Mouse (Mus musculus) liver, embryonic 14.5 days (tissue): ENCODE measurements around the gene Gm10643. TPM values are rescaled to one million over a fixed set of nuclear protein-coding genes. Genes with fewer than 3 reads are reported as not detected.

ENCODE experiments used
- ATAC-seq: fragments of 200-750 bp; cut with Nextera tagmentation; 2 replicates; pipeline ENCODE4 v1.8.0; 2017; ENCODE audit warnings: moderate number of reproducible peaks, mild to moderate bottlenecking, moderate library complexity; ENCODE audit not compliant: insufficient read depth
- DNase-seq, 3 experiments: peaks; one replicate each; pipeline ENCODE4 v3.0.0-alpha.2; 2012 to 2013; ENCODE audit warnings: low read depth in 3 of 3, low spot score in 3 of 3
- H3K27ac ChIP-seq: fragments of 300-500 bp; sonication (generic); 2 replicates; pipeline ENCODE4 v1.5.1; 2014; ENCODE audit warnings: moderate library complexity, mild to moderate bottlenecking, control low read depth, inconsistent platforms
- H3K27me3 ChIP-seq: fragments of 300-500 bp; sonication (generic); 2 replicates; pipeline ENCODE4 v1.6.1; 2014; ENCODE audit warnings: mild to moderate bottlenecking, low read length, moderate library complexity; ENCODE audit not compliant: control insufficient read depth, insufficient read depth
- H3K36me3 ChIP-seq: fragments of 300-500 bp; sonication (generic); replicated peaks from 2 replicates; pipeline ENCODE4 v1.6.1; 2014; ENCODE audit warnings: low read depth; ENCODE audit not compliant: control insufficient read depth, insufficient read depth
- H3K4me1 ChIP-seq, 2 experiments: fragments of 200-500 bp in 1 of 2; fragments of 300-500 bp in 1 of 2; sonication (generic) in 1 of 2; replicated peaks; 2 replicates each; pipeline ENCODE4 v1.6.1; 2012 to 2014; ENCODE audit warnings: antibody characterized with exemption in 1 of 2, inconsistent platforms in 1 of 2, low read length in 1 of 2; ENCODE audit not compliant: control insufficient read depth in 2 of 2, insufficient read depth in 2 of 2
- H3K4me2 ChIP-seq: fragments of 300-500 bp; sonication (generic); 2 replicates; pipeline ENCODE4 v1.6.1; 2014; ENCODE audit warnings: low read depth, mild to moderate bottlenecking, control low read depth, moderate library complexity
- H3K4me3 ChIP-seq, 2 experiments: fragments of 200-500 bp in 1 of 2; fragments of 300-500 bp in 1 of 2; sonication (generic) in 1 of 2; 2 replicates each; pipeline ENCODE4 v1.5.1; 2012 to 2014; ENCODE audit warnings: low read depth in 2 of 2, low read length in 2 of 2, mild to moderate bottlenecking in 2 of 2, control low read depth in 1 of 2, inconsistent platforms in 1 of 2, moderate library complexity in 1 of 2; ENCODE audit not compliant: insufficient read depth in 1 of 2
- H3K9ac ChIP-seq: fragments of 300-500 bp; sonication (generic); replicated peaks from 2 replicates; pipeline ENCODE4 v1.6.1; 2014; ENCODE audit warnings: mild to moderate bottlenecking, control low read depth, moderate library complexity
- H3K9me3 ChIP-seq: fragments of 300-500 bp; sonication (generic); 2 replicates; pipeline ENCODE4 v1.6.1; 2016; ENCODE audit warnings: low read length, mixed read lengths; ENCODE audit not compliant: control insufficient read depth
- CTCF ChIP-seq: IDR thresholded peaks from 2 replicates; pipeline ENCODE4 v1.5.1; 2016; ENCODE audit warnings: antibody characterized with exemption, low read depth, control low read depth
- EP300 ChIP-seq: IDR thresholded peaks from 2 replicates; pipeline ENCODE4 v1.6.1; 2016; ENCODE audit warnings: antibody characterized with exemption, low read depth
- WGBS: fragments of 180-500 bp; shearing (Covaris S2); extraction: QIAGEN DNeasy Blood & Tissue Kit; methylation state at CpG from one replicate; pipeline ENCODE4 v1.1.7; 2014; ENCODE audit not compliant: insufficient replicate concordance; 5-methylcytosine and 5-hydroxymethylcytosine counted together
- polyA plus RNA-seq, 2 experiments: library from polyadenylated mRNA; depleted of rRNA in 1 of 2; stranded (reverse) in 1 of 2; unstranded in 1 of 2; fragments of >200 nt; fragmentation: Nextera tagmentation in 1 of 2; extraction: Ambion mirVana in 1 of 2; gene quantifications; 2 replicates each; pipeline versions ENCODE4 v1.2.1 to v1.2.3; 2012 to 2014

Gm10643 gene
- polyA plus RNA-seq, 2 experiments, result 0.22 TPM; not detected in 1

DNA sequence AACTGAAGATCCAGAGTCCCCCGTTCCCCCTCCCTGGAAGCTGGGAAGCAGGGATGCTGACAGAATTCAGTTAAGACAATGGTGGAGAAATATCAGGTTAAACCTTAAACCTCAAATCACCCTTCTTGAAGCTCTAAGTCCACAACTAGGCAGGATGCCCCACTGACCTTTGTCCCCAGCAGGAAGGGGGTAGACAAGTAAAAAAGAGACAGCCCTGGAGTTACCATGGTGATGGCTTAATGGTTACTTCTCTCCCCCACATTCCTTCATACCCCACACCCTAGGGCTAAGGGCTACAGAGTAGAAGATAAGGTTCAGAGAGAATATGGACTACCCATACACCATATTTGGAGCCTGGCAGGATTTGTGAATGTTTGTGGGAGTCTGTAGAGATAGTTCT lies 41.3 kb downstream of the Gm10643 start:
- 70% methylated on average over 1 of the region's 1 CpGs for WGBS
- Histone ChIP-seq H3K36me3 (no peaks in the 10 kb centered on the region), H3K4me3 (no peak overlapping the region), H3K4me1 (peaks cover 0 to 2% of the 10 kb centered on the region in 2 experiments; a peak in 1 of 4 replicates), H3K4me2 (no peak overlapping the region), H3K9me3 (no peaks in the 10 kb centered on the region), H3K27ac (no peak overlapping the region), H3K9ac (no peak overlapping the region), H3K27me3 (peaks cover 49% of the 10 kb centered on the region)
- ATAC-seq, result no peak
- DNase-seq, result no peak
- no peak for TF ChIP-seq CTCF
- TF ChIP-seq EP300, result no peak

GRCm38 (mm10) chr8:84023085-84023484 lies 41.9 kb downstream of the Gm10643 start:
- no peak for ATAC-seq
- 18% methylated on average over 5 of the region's 5 CpGs for WGBS
- Histone ChIP-seq H3K9ac (no peak overlapping the region), H3K4me2 (no peak overlapping the region), H3K27me3 (peaks cover 49% of the 10 kb centered on the region), H3K9me3 (no peaks in the 10 kb centered on the region), H3K4me3 (no peak overlapping the region), H3K4me1 (peaks cover 0 to 2% of the 10 kb centered on the region in 2 experiments; a peak in 1 of 4 replicates), H3K36me3 (no peaks in the 10 kb centered on the region), H3K27ac (no peak overlapping the region)
- TF ChIP-seq EP300, result no peak
- TF ChIP-seq CTCF, result no peak
- no peak for DNase-seq

- peaks cover 37% of the 10 kb centered on the region for H3K27me3 ChIP-seq
- no peaks in the 10 kb centered on the region for H3K36me3 ChIP-seq
- TF ChIP-seq CTCF, result no peak
- TF ChIP-seq EP300, result no peak
- no peak overlapping the region for H3K4me2 ChIP-seq
- H3K4me3 ChIP-seq, result no peak overlapping the region
- no peaks in the 10 kb centered on the region for H3K9me3 ChIP-seq
- no peak overlapping the region for H3K9ac ChIP-seq
- peaks cover 0 to 2% of the 10 kb centered on the region in 2 experiments; a peak in 1 of 4 replicates for H3K4me1 ChIP-seq
- H3K27ac ChIP-seq, result no peak overlapping the region
- WGBS, result 39% methylated on average over 12 of the region's 12 CpGs
- no peak for ATAC-seq
- no peak for DNase-seq
Measured at GRCm38 (mm10) chr8:84021569-84021968, 43.4 kb downstream of the Gm10643 start.

- Histone ChIP-seq H3K4me3 (no peak within 1 kb of the TSS), H3K9me3 (no peaks in the 10 kb centered on the region), H3K4me1 (peaks cover 0 to 2% of the 10 kb centered on the region in 2 experiments; a peak in 1 of 4 replicates), H3K36me3 (no peaks in the 10 kb centered on the region), H3K27ac (no peak within 1 kb of the TSS), H3K9ac (no peak within 1 kb of the TSS), H3K27me3 (peaks cover 32% of the 10 kb centered on the region), H3K4me2 (no peak within 1 kb of the TSS)
- no peak for TF ChIP-seq EP300
- no peak for TF ChIP-seq CTCF
- no peak for ATAC-seq
- no peak for DNase-seq
- WGBS, result 15% methylated on average over 18 of the region's 18 CpGs
Measured at GRCm38 (mm10) chr8:84021096-84021495, 43.8 kb downstream of the Gm10643 start, which contains the start of gene Palm3. Gene Palm3, plus strand, starts transcription at chr8:84021471.

DNA sequence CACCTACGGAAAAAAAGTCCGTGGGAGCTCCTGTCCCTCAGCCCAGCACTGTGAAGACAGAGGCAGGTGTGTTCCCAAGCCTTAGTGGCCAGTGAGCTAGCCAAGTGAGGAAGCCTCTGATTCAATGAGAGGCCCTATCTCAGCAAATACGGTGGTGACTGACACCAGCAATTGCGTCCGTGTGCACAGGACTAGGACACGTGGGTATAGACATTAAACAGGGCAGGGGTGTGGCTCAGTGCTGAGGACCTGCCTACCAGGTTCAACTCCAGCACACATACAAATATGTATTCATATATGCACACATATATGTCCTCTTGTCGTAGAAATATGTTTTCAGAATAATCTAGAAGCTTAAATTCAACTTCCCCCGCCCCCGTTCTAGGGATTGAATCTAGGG lies 45.2 kb downstream of the Gm10643 start:
- Histone ChIP-seq H3K4me2 (no peak overlapping the region), H3K9me3 (no peaks in the 10 kb centered on the region; the same call in 1 of the 2 replicates), H3K4me3 (no peak overlapping the region), H3K27ac (no peak overlapping the region), H3K36me3 (no peaks in the 10 kb centered on the region), H3K9ac (no peak overlapping the region), H3K4me1 (no peaks in the 10 kb centered on the region), H3K27me3 (peaks cover 23% of the 10 kb centered on the region)
- TF ChIP-seq EP300, result no peak
- no peak for TF ChIP-seq CTCF
- WGBS, result 62% methylated on average over 9 of the region's 9 CpGs
- DNase-seq (no peak), ATAC-seq (no peak)
